Mouse (Mus musculus) telencephalon, adult 2 months (tissue): Measurements from ENCODE around the gene Traf5.

Experiments
- DNase-seq: peaks from one replicate; pipeline ENCODE4 v3.0.0-alpha.2; 2011; ENCODE audit warnings: low read depth, low spot score

Gene Traf5

DNA sequence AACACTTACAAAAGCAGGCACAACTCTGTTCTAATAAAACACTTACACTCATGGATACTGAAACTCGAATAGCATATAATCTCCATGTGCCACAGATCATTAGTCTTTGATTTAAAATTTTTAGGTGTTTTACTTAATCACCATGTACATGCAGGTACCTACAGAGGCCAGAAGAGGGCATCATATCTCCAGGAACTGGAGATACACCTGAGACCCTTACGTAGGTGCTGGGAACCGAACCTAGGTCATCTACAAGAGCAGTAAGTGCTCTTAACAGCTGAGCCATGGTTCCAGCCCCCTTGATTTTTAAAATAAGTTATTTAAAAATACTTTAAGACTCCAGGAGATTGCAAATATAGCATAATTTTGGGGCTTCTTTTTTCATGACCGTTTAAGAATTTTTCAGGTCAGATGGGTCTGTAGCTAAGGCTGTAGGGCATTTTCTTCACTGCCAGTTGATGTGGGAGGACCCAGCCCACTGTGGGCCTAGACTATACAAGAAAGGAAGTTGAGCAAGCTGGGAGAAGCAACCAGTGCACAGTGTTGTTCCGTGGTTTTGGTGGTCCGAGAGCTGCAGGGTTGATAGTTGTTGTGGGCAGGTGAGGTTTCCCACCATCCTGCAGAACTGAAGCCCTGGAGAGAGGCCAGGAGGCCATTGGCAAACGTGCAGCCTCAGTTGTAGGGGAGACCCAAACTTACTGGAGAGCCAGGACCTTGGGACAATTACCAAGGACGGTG is 29.0 kb downstream of the Traf5 start:
- no peak for DNase-seq

DNA sequence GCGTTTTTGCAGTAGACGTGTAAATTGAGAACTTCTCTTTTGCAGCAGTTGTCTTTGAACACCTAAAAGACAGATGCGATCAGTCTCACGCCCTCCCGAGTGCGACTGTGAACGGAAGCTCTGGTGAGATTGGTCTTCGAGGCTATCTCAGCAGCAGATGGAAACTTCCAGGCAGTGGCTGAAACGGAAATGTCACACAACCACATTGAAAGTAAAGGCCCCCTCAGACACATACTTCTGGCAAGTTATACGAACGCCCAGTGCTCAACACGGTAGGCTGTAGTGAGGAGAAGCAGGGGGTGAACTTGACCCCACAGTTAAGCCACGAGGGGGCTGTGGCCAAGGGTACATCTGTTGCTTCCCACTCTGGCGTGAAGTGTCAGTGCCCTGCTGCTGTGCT is 29.7 kb downstream of the Traf5 start:
- DNase-seq, result no peak

DNA sequence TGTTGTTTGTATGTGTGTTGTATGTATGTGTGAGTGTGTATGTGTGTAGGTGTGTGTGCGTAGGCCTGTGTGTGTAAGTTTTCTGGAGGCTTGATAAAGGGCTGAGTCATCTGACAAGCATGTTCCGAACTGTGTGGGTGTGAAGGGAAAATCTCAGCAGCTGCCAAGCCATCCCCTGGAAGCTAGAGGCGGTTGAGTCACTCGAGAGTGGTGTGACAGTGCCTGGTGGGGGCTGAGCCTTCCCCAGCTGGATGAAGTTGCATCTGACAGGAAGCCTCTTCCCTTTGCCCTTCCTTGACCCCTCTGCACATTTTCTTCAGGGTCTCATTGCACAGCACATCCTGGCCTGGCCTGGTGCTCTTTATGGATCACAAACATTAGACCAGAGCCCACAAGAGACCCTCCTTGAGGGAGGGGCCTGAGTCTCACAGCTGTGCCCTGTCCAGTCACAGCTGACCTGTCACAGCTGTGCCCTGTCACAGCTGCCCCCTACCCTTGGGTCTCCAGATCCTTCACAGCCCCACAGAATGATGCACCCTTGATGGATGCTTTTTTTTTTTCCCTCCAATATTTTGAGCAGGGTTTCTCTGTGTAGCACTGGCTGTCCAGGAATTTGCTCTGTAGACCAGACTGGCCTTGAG is 30.6 kb downstream of the Traf5 start:
- peak; percentile 92 for DNase-seq

DNA sequence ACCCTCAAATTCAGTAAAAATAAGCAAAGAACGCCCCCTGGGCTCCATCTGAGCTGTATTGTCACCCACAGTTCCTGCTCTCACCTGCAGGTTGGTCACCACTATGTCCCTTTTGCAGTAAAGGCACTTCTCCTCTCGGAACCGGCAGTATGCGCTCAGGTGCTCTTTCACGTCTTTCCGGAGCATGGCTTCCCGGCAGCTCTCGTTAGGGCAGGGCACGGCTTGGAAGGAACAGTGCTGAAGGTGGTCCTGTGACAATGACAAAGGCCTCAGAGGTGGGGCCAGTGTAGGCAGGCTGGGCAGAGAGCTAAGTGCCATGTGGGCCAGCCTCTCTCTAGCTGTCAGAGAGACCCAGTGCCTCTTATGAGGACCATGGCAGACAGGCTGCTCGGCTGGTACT is 33.4 kb downstream of the Traf5 start:
- no peak for DNase-seq

DNA sequence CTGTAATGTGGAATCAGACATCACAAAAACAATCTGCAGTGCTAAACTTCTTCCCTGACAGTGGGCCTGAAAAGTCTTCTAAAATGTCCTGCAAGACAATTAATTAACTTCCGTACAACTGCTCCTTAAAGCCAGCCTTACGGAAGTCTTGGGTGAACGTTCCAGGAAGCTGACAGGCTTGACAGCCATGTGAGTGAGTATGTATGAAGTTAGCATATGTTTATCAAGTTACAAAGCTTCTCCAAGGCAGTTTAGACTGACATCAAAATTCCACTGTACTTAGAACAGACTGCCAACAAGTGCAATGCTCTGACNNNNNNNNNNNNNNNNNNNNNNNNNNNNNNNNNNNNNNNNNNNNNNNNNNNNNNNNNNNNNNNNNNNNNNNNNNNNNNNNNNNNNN is 38.6 kb downstream of the Traf5 start:
- DNase-seq, result no peak

DNA sequence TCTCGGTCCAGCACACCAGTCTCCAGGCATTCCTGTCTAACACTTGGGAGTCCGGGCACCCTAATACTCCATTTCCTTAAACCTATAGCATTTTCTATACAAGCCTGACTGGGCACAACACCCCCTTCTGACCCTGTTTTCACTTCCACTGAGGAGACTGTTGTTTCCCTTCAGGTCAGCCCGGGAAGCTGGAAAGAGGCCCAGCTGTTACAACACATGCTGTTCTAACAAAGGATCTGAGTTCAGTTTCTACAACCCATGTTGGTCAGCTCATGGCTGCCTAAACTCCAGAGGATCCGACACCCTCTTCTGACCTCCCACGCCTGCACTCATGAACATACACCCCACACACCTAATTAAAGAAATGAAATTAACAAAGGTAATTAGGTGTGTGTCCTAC is 39.4 kb downstream of the Traf5 start:
- no peak for DNase-seq

DNA sequence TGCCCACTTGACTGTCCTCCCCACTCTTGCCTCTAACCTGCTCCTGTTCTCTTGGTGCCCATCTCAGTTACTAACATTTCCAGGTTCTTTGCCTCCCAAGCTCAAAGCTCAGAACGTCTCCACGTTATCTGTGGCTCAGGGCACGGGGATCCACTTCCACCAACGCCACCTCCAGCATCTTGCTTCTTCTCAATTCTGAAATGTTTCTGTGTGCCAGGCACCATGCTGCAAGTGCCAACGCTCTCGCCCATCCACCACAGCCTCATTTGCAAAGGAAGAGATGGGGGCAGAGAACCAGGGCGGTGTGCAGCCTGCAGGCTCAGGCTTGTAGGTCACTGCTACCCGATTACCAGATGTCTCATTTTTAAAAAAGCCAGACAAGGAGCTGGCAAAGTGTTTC is 39.9 kb downstream of the Traf5 start:
- no peak for DNase-seq

DNA sequence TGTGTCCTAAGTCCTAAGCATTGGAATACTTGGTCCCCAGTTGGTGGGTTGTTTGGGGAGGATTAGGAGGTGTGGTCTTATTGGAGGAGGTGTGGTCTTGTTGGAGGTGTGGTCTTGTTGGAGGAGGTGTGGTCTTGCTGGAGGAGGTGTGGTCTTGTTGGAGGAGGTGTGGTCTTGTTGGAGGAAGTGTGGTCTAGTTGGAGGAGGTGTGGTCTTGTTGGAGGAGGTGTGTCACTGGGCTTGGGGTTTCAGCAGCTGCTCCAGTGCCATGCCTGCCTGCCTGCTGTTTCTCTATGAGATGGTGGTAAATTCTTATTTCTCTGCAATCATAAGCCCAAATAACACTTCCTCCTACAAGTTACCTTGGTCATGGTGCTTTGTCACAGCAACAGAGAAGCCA is 93.3 kb downstream of the Traf5 start:
- no peak for DNase-seq

DNA sequence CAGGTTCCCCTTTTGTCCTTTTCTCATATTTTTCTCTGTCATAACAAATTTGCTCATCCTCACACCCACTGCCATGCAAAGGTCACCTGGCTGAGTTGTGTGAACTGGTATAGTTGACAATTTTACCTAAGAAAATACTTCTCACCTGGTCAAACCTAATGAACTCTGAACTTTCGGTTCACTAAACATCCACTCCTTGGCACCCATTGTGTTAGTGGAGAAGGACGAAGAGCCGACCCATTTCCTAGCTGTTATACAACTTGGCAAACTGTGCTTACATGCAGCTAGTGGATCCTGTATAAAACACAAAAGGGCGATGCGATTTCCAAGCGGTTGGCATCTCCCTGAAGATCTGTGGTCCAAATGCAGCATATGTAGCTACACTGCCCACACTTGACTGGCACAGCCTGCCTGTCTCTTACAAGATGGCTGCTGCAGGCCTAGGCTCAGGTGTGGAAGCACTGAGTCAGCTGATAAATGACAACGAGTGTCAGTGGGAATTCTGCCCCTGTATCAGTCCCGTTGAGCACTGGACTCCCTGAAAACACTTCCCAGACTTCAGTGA is 95.7 kb downstream of the Traf5 start:
- DNase-seq, result no peak

DNA sequence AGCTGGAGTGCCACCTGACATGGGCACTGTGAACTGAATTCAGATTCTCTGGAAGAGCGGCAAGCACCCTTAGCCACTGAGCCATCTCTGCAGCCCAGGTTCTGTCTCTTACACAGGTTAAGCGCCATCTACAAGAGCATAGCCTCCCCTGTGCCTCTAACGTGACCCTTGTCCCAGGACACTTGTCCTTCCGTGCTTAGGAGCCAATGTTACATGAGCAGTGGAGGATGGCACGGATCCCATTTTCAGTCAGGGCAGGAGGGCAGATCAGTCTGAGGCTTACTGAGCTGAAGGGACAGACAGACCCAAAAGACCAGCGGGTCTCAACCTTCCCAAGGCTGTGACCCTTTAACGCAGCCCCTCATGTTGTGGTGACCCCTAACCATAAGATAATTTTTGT is 96.4 kb downstream of the Traf5 start:
- no peak for DNase-seq

DNA sequence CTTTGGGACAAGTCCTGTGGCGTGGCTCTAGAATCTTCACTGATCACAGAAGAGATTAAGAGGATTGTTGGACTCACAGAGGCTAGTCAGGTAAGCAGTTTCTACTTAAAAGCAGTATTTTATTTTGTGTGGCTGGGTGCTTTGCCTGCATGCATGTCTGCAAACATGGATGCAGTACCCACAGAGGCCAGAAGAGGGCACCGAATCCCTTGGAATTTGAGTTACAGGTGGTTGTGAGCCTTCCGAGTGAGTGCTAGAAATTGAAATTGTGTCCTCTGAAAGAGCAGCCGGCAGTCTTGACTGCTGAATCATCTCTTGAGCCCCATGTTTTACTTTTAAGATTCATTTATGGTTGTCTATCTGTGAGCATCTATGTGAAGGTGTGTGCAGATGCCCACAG is 96.9 kb downstream of the Traf5 start:
- DNase-seq, result no peak

DNA sequence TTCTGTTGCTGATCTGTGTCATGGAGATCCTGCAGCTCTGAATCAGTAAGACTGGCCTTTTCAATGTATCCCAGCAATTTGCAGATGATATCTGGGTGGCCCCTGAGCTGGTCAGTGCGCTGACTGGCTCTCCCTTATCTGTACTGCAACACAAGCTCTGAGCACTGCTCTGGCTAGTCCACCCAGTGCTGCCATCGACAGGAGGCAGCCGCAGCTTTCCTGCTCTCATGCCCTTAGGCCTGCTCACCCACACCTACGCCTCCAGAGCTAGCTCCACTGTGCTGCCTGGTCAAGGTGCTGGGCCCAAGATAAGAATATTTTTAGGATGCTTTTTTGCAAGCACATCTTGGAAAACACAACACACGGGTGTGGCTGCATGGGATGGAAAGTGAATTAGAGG is 97.9 kb downstream of the Traf5 start:
- no peak for DNase-seq

DNA sequence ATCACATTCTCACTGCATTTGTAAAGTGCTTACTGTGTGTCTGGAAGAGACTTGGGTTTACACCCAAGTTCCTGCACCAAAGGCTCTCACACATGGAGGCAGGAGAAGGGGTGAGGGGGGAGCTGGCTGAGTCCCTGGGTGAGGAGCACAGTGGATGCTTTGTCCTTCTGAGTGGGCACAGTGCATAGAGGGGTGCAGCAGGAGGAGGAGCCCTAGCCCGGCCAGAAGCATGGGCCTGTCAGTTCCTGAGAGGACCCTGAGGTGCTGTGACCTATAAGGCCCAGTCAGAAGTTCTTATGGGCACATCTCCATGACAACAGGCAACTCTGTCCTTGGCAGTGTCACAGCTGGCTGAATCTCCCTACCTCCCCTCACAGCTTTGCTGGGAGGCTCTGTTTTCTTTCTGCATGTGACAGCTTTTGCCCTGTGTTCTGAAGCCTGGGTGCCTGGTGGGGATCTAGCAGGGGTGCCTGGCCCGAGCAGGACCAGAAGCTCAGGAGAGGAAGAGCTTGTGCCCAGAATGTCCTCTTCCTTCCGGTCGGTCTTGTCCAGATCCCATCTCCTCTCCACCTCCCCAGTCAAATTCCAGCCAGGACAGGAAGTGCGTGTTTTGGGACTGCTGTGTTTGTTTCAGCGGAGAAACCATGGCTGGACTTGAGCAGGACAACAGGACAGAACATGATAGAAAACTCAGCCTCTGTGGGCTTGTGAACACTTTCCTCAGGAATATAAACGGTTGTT is 100.1 kb downstream of the Traf5 start:
- no peak for DNase-seq

DNA sequence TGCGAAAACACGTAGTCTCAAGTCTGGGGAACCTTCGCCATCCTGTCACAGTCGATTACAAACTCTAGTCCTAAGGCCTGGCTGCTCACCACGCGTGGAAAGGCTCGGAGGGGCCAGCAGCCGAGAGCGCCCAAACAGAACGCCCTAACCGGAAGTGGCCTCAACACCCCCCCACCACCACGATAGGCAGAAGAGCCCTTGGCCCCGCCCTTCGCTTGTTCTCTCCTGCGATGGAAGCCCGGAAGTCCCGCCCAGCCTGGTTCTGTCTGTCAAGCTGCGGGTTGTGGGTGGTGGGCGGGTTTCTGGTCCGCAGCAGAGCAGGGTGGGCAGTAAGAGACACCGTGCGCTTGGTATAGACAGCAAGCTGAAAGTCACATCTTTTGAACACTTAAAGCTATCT is 102.4 kb downstream of the Traf5 start:
- DNase-seq, result peak; percentile 95

DNA sequence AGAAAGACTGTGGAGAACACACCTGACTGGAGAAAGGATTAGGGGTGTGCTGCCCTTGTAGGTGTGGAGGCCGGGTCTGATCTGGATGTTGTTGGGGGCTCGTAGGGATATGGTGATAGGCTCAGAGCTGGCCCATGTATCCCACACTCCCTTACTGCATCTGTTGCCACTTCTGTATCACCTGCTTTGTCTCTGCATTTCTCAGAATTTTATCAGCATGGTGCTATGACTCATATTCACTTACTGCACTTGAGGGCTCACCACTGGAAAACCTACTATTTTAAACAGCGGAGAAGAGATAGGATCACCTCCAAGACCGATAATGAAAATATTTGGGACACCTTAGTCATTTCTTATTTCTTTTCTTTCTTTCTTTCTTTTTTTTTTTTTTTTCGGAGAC is 103.3 kb downstream of the Traf5 start:
- DNase-seq, result no peak

DNA sequence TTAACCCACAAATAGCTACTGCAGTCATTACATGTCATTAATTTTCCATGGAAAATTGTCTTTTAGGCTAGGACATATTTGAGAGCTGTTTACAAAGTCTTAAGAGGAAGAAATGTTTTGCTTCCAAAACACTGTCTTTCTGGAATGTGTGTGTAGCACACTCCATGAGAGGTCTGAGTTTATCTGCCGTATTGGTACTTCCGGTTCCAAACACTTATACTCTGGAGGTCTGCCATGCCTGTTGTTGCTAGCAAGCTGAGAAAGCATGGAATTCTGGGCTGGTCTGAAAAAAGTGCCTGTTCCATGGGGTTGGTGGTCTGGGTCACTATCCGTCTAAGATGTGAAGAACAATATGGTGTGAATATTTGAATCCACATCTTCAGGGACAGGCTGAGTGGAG is 103.7 kb downstream of the Traf5 start:
- DNase-seq, result no peak

DNA sequence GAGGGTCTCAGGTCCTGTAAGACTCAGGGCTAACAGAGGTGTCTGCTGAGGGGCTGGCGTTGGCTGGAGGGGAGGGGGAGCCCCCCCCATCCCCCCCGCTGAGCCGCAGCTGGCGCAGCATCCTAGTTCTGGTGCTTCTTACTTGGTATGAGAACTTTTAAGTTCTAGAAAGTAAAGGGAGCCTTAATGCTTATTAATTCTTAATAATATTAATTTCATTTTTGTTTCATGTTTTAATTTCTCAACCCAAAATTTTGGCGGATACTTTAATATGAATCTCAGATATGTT is 104.9 kb downstream of the Traf5 start:
- DNase-seq, result no peak

DNA sequence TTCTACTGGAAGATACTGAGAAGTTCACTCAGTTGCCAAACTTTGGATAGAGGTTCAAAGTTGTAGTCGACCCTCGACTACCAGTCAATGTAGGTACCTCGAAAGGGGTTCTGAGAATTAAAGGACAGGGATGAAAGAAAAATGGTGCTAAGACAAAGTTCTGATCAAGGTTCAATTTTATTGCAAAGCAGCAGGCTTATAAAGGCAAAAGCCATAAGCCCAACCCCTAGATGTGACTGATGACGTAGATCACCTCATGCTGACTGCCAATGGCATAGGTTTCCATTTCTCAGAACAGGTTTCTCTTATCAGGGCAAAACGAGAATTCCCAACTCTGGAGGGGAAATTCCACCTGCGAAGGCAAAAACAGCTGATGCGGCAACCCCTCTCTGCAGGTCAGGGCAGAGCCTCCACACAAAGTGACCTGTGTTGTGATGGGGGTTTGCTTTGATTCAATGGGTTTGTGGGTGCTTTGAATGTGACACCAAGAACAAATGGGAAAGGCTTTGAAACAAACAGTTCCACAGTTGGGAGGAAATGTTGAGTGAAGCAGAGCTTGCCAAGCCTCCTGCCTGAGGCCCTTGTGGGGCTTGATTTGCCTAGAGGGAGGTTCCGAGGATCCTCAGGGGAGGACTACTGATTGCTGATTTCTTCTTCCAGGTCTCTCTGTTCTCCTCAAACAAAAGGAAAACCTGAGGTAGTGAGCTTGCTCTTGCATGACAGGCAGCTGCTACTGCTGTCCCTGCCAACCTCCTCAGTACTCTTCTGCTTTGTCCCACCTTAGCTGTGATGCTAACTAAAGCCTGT is 105.5 kb downstream of the Traf5 start:
- DNase-seq, result no peak

DNA sequence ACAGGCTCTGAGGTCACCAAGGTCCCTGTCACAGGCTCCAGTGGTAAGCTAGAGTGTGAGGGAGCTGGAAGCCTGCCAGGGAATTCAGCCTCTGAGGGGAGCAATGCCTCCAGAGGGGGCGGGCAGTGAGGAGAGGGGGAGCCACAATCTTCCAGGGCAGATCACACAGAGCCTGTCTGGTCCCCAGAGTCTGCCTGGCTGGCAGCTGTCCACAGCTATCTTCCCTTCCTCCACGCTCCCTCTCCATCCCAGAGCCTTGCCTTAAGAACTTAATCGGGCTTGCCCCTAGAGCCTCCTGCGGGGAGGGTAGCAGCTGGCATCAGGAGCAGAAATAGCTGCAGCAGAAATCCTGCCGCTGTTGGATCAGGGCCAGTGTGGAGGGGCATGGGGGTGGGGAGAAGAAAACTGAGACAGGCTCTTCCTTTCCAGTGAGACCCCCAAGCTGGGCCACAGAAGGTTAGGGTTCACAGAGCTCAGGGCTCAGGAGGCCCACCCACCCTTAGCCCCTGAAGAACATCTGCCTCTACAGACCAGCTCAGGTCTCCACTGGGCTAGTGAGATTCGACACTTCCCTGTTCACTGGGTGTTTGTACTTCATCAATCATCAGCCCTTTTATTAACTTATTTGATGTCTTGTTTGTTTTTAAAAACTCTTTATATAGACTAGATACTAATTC is 110.8 kb downstream of the Traf5 start:
- no peak for DNase-seq

DNA sequence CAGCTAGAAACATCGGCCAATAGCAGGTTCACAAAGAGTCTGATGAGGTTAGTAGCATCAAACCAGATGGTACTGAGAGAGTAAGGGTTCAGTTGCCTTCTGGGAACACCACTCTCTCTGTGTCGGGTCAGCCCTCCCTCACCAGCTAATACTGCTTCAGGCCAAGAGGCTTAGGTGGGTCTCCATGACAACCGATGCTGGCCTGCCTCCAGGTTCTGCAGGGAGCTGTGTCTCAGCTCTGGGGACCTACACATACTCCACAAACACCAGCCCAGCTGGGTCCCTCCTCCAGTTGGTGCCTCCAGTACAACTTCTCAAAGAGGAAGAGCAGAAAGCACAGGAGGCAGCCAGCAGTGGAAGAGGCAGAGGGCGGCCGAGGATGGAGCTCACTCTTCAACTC is 115.2 kb downstream of the Traf5 start, which contains the start of gene Rd3:
Gene Rd3, plus strand, starts transcription at position 184 of the 400 bp plus-strand sequence.
- no peak for DNase-seq
